Comparison of ENCODE assay signal across 24 mouse cellular contexts in the genomic region with DNA sequence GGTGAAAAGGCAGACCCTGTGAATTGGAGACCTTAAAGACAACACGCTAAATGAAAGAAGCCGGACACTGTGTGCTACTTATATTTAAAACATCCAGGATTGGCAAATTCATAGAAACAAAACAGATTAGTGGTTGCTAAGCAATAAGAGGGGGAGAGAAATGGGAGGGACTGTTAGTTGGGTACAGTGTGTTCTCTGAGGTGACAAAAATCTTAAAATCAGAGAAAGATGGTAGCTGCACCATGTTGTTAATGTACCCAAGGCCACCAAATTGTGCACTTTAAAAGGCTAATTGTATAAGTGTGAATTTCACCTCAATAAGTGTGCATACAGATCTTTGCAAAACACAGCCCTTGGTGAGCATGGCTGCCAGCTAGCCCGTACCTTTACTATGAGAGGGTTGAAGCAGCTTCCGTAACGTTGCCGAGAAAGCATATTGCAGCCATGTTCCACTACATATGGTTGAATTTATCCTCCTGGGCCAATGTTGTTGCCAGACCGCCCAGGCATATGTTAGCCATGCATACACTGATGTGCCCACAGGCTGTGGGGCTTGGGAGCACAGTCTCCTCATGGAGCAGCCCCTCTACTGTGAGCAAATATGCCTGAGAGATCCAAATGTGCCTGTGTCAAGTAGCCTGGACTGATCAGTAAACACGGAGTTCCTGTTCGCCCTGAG. TPM values are rescaled to one million over a fixed set of nuclear protein-coding genes. Genes with fewer than 3 reads are reported as not detected.
DNase-seq lines count a peak whose midpoint lies in the region; ATAC-seq and TF ChIP-seq lines count a peak whose summit lies in the region.
"Had no signal": no experiment of that assay in that cellular context is flagged by ENCODE, and none has a peak within 500 bp of the region (broad histone marks: within the 10 kb centered on the region; RNA-seq: fewer than 3 reads in every experiment).

No protein-coding gene starts in this region.

- TF ChIP-seq POLR2A in brain, embryonic 14.5 days (IDR thresholded peaks at IDR 0.05; ENCODE audit: borderline replicate concordance, extremely low read depth, insufficient read depth, insufficient read length, poor library complexity, severe bottlenecking), result no peak

- H3K27me3 ChIP-seq in forebrain, embryonic 13.5 days, result no peaks in the 10 kb centered on the region
- 0 out of 2 replicates have a peak, but pooled peaks cover 7% of the 10 kb centered on the region for H3K27me3 ChIP-seq in forebrain, embryonic 12.5 days
- H3K27me3 ChIP-seq in lung, embryonic 14.5 days (ENCODE audit: insufficient read depth, low read length), result no peaks in the 10 kb centered on the region
- H3K27me3 ChIP-seq in midbrain, embryonic 11.5 days (ENCODE audit: control insufficient read depth, insufficient read depth, low read length), result no peaks in the 10 kb centered on the region
- no peaks in the 10 kb centered on the region for H3K27me3 ChIP-seq in midbrain, embryonic 16.5 days (ENCODE audit: control insufficient read depth, insufficient read depth, low read depth, low read length)
- H3K27me3 ChIP-seq: heart, embryonic 15.5 days; hindbrain, embryonic 13.5 days had no signal

- peak; percentile 84; the same call in 1 of the 2 replicates for ATAC-seq in forebrain, embryonic 13.5 days
- ATAC-seq in forebrain, embryonic 12.5 days (ENCODE audit: low FRiP score), result no peak
- no peak for ATAC-seq in lung, embryonic 14.5 days (ENCODE audit: insufficient read depth)
- no peak for ATAC-seq in midbrain, embryonic 11.5 days (ENCODE audit: low FRiP score)
- no peak for ATAC-seq in midbrain, embryonic 16.5 days
- ATAC-seq: CD4-positive, CD25-positive, alpha-beta regulatory T cell, adult 4 months; hindbrain, postnatal 0 days had no signal

- H3K9me3 ChIP-seq in forebrain, embryonic 13.5 days (replicated peaks), result no peaks in the 10 kb centered on the region
- no peaks in the 10 kb centered on the region for H3K9me3 ChIP-seq in forebrain, embryonic 12.5 days
- no peaks in the 10 kb centered on the region for H3K9me3 ChIP-seq in lung, embryonic 14.5 days (ENCODE audit: low read depth, low read length)
- H3K9me3 ChIP-seq in midbrain, embryonic 11.5 days (ENCODE audit: control insufficient read depth, low read length), result no peaks in the 10 kb centered on the region
- no peaks in the 10 kb centered on the region for H3K9me3 ChIP-seq in midbrain, embryonic 16.5 days (replicated peaks; ENCODE audit: control insufficient read depth, low read length, poor library complexity, severe bottlenecking)
- H3K9me3 ChIP-seq: embryonic facial prominence, embryonic 10.5 days; heart, embryonic 15.5 days; hindbrain, embryonic 13.5 days had no signal

- WGBS in forebrain, embryonic 13.5 days, result 88% methylated on average over 9 of the region's 9 CpGs
- 89% methylated on average over 9 of the region's 9 CpGs for WGBS in forebrain, embryonic 12.5 days
- WGBS in lung, embryonic 14.5 days, result 75% methylated on average over 9 of the region's 9 CpGs
- 89% methylated on average over 9 of the region's 9 CpGs for WGBS in midbrain, embryonic 11.5 days
- WGBS in midbrain, embryonic 16.5 days, result 89% methylated on average over 9 of the region's 9 CpGs

- H3K9ac ChIP-seq in forebrain, embryonic 13.5 days, result no peak overlapping the region
- H3K9ac ChIP-seq in forebrain, embryonic 12.5 days, result no peak overlapping the region
- no peak overlapping the region for H3K9ac ChIP-seq in lung, embryonic 14.5 days
- no peak overlapping the region for H3K9ac ChIP-seq in midbrain, embryonic 11.5 days (ENCODE audit: low read length)
- H3K9ac ChIP-seq in midbrain, embryonic 16.5 days (ENCODE audit: low read depth, low read length), result no peak overlapping the region
- H3K9ac ChIP-seq: heart, embryonic 15.5 days; hindbrain, embryonic 13.5 days had no signal

- H3K4me1 ChIP-seq in forebrain, embryonic 13.5 days, result no peaks in the 10 kb centered on the region
- H3K4me1 ChIP-seq in forebrain, embryonic 12.5 days, result no peaks in the 10 kb centered on the region
- H3K4me1 ChIP-seq in lung, embryonic 14.5 days (ENCODE audit: insufficient read depth), result peaks cover 5% of the 10 kb centered on the region
- no peaks in the 10 kb centered on the region for H3K4me1 ChIP-seq in midbrain, embryonic 11.5 days (ENCODE audit: control insufficient read depth, insufficient read depth, low read length)
- no peaks in the 10 kb centered on the region for H3K4me1 ChIP-seq in midbrain, embryonic 16.5 days (ENCODE audit: control insufficient read depth, insufficient read depth, low read length)
- H3K4me1 ChIP-seq: embryonic facial prominence, embryonic 10.5 days; hindbrain, embryonic 13.5 days had no signal

- no peak overlapping the region for H3K4me3 ChIP-seq in forebrain, embryonic 13.5 days
- H3K4me3 ChIP-seq in forebrain, embryonic 12.5 days (replicated peaks), result no peak overlapping the region
- H3K4me3 ChIP-seq in lung, embryonic 14.5 days (ENCODE audit: low read depth, low read length), result no peak overlapping the region
- no peak overlapping the region for H3K4me3 ChIP-seq in midbrain, embryonic 11.5 days (ENCODE audit: low read depth, low read length)
- no peak overlapping the region for H3K4me3 ChIP-seq in midbrain, embryonic 16.5 days (ENCODE audit: low read depth, low read length)
- H3K4me3 ChIP-seq: embryonic facial prominence, embryonic 10.5 days; heart, adult 2 months; heart, embryonic 15.5 days; hindbrain, embryonic 13.5 days had no signal

- H3K27ac ChIP-seq in forebrain, embryonic 13.5 days, result no peak overlapping the region
- no peak overlapping the region for H3K27ac ChIP-seq in forebrain, embryonic 12.5 days
- H3K27ac ChIP-seq in lung, embryonic 14.5 days (ENCODE audit: low read depth), result peak overlapping the region; percentile 36; the same call in 1 of the 2 replicates
- no peak overlapping the region for H3K27ac ChIP-seq in midbrain, embryonic 11.5 days (ENCODE audit: low read depth, low read length)
- no peak overlapping the region for H3K27ac ChIP-seq in midbrain, embryonic 16.5 days (ENCODE audit: low read length)
- H3K27ac ChIP-seq: embryonic facial prominence, embryonic 10.5 days; heart, adult 2 months; heart, embryonic 15.5 days; hindbrain, embryonic 13.5 days; hindbrain, postnatal 0 days had no signal

- no peak overlapping the region for H3K4me2 ChIP-seq in forebrain, embryonic 13.5 days
- no peak overlapping the region for H3K4me2 ChIP-seq in forebrain, embryonic 12.5 days
- no peak overlapping the region for H3K4me2 ChIP-seq in lung, embryonic 14.5 days
- H3K4me2 ChIP-seq in midbrain, embryonic 11.5 days, result no peak overlapping the region
- H3K4me2 ChIP-seq in midbrain, embryonic 16.5 days (ENCODE audit: low read length), result no peak overlapping the region
- H3K4me2 ChIP-seq: heart, embryonic 11.5 days; heart, embryonic 15.5 days; hindbrain, embryonic 13.5 days had no signal

- no peaks in the 10 kb centered on the region for H3K36me3 ChIP-seq in forebrain, embryonic 13.5 days (ENCODE audit: poor library complexity, severe bottlenecking)
- no peaks in the 10 kb centered on the region for H3K36me3 ChIP-seq in forebrain, embryonic 12.5 days (replicated peaks)
- H3K36me3 ChIP-seq in lung, embryonic 14.5 days (ENCODE audit: insufficient read depth), result no peaks in the 10 kb centered on the region
- no peaks in the 10 kb centered on the region for H3K36me3 ChIP-seq in midbrain, embryonic 11.5 days (ENCODE audit: control insufficient read depth, insufficient read depth, low read length)
- H3K36me3 ChIP-seq in midbrain, embryonic 16.5 days (ENCODE audit: control insufficient read depth, insufficient read depth, low read length), result no peaks in the 10 kb centered on the region
- H3K36me3 ChIP-seq: embryonic facial prominence, embryonic 10.5 days; G1E; heart, embryonic 15.5 days; hindbrain, embryonic 13.5 days had no signal

- DNase-seq in lung, embryonic 14.5 days, result no peak
- no peak for DNase-seq in lung, postnatal 25 days (ENCODE audit: low spot score)
- DNase-seq in midbrain, embryonic 11.5 days (ENCODE audit: low spot score, missing footprints), result peak; percentile 72
- peak; percentile 78 for DNase-seq in brain, embryonic 14.5 days (ENCODE audit: low read depth)
- DNase-seq in cerebellum, postnatal 4 days (ENCODE audit: low spot score in 2 of 2), result no peak
- DNase-seq: adrenal gland, adult 8-10 months; adrenal gland, postnatal 36 days; B cell, adult 2 months; cerebellum, adult 18-20 months; cerebellum, adult 9-11 months; cerebellum, postnatal 36 days; gastrocnemius, postnatal 14 days; heart, adult 2 months; heart, postnatal 14 days had no signal

- no peak for TF ChIP-seq CTCF in lung, embryonic 14.5 days (IDR thresholded peaks at IDR 0.05; ENCODE audit: low read depth)
- no peak for TF ChIP-seq CTCF in brain, embryonic 14.5 days (IDR thresholded peaks at IDR 0.05; ENCODE audit: borderline replicate concordance, extremely low read depth, insufficient read depth, insufficient read length)

RNA-seq across cellular contexts. Expression of a gene that starts 12.6 kb away (rescaled TPM):
- polyA plus RNA-seq in forebrain, embryonic 13.5 days (2015; fragmentation: Nextera tagmentation; extraction: Ambion mirVana), result 1.2 and 1.6 TPM in 2 replicates
- polyA plus RNA-seq in forebrain, embryonic 12.5 days (2016; fragmentation: Nextera tagmentation; extraction: Ambion mirVana), result 2.2 and 3.3 TPM in 2 replicates
- polyA plus RNA-seq in lung, embryonic 14.5 days (2014; fragmentation: Nextera tagmentation; extraction: Ambion mirVana), result 173 and 174 TPM in 2 replicates
- 5.7 and 6.8 TPM in 2 replicates for polyA plus RNA-seq in midbrain, embryonic 11.5 days (2014; fragmentation: Nextera tagmentation; extraction: Ambion mirVana)
- polyA plus RNA-seq in midbrain, embryonic 16.5 days (2015; fragmentation: Nextera tagmentation; extraction: Ambion mirVana), result 9.8 and 15.2 TPM in 2 replicates
- polyA plus RNA-seq in brain, embryonic 14.5 days (2012; rRNA removed), result 2.8 and 7.4 TPM in 2 replicates
- polyA plus RNA-seq: CD4-positive, CD25-positive, alpha-beta regulatory T cell, adult 4 months; G1E had no signal

RNA-seq across cellular contexts. Expression of a gene that starts 54.5 kb away (rescaled TPM):
- 122 and 129 TPM in 2 replicates for polyA plus RNA-seq in forebrain, embryonic 13.5 days (2015; fragmentation: Nextera tagmentation; extraction: Ambion mirVana)
- 128 and 135 TPM in 2 replicates for polyA plus RNA-seq in forebrain, embryonic 12.5 days (2016; fragmentation: Nextera tagmentation; extraction: Ambion mirVana)
- polyA plus RNA-seq in lung, embryonic 14.5 days (2014; fragmentation: Nextera tagmentation; extraction: Ambion mirVana), result 77.2 and 81.0 TPM in 2 replicates
- polyA plus RNA-seq in midbrain, embryonic 11.5 days (2014; fragmentation: Nextera tagmentation; extraction: Ambion mirVana), result 150 and 153 TPM in 2 replicates
- 27.2 and 34.9 TPM in 2 replicates for polyA plus RNA-seq in midbrain, embryonic 16.5 days (2015; fragmentation: Nextera tagmentation; extraction: Ambion mirVana)
- 31.8 and 58.3 TPM in 2 replicates for polyA plus RNA-seq in brain, embryonic 14.5 days (2012; rRNA removed)

Comparison
In these comparisons a context has a peak if more than half of its experiments do, and no peak if none do; other contexts are left out.
1. DNase-seq: peak in midbrain, embryonic 11.5 days (single experiment) and brain, embryonic 14.5 days (single experiment); none in lung, embryonic 14.5 days (single experiment), lung, postnatal 25 days (single experiment) and cerebellum, postnatal 4 days (0 of 2).
2. RNA of a gene that starts 12.6 kb away (polyA plus RNA-seq): 173 to 174 TPM in lung, embryonic 14.5 days; 9.8 to 15.2 TPM in midbrain, embryonic 16.5 days, 2.8 to 7.4 TPM in brain, embryonic 14.5 days, 5.7 to 6.8 TPM in midbrain, embryonic 11.5 days, 2.2 to 3.3 TPM in forebrain, embryonic 12.5 days and 1.2 to 1.6 TPM in forebrain, embryonic 13.5 days; every median in the first group is over 10 times any median in the second.